Mouse (Mus musculus): ENCODE results near the gene Mgst1.

GRCm38 (mm10) chr6:138153111-138153510 lies 13.0 kb downstream of the Mgst1 start:
- peak; percentile 73; the same call in 1 of the 2 replicates for TF ChIP-seq CTCF (IDR thresholded peaks at IDR 0.05; ENCODE audit: borderline replicate concordance, insufficient read depth, low read length)
- no peak for TF ChIP-seq POLR2A (IDR thresholded peaks at IDR 0.05; ENCODE audit: low read depth, low read length)
